Mouse (Mus musculus): Measurements from ENCODE around the gene Cd27.

Gene Cd27

GRCm38 (mm10) chr6:125244551-125244950, 7.7 kb upstream of the Cd27 start:
- no peak for DNase-seq

- no peak for DNase-seq
These were observed 4.8 kb upstream of the Cd27 start for GRCm38 (mm10) chr6:125241566-125241965.

- DNase-seq, result no peak
These were observed 3.8 kb upstream of the Cd27 start for GRCm38 (mm10) chr6:125240617-125241016.

GRCm38 (mm10) chr6:125239547-125239946, 2.7 kb upstream of the Cd27 start:
- DNase-seq, result no peak

- no peak for DNase-seq
These were observed 1.6 kb upstream of the Cd27 start for GRCm38 (mm10) chr6:125238396-125238795.

- DNase-seq, result no peak
These were observed 611 bp upstream of the Cd27 start for GRCm38 (mm10) chr6:125237421-125237820.

- DNase-seq, result no peak
These were observed 469 bp downstream of the Cd27 start for GRCm38 (mm10) chr6:125236341-125236740.

- DNase-seq, result no peak
These were observed 2.3 kb downstream of the Cd27 start for GRCm38 (mm10) chr6:125234520-125234828.

- no peak for DNase-seq
These were observed 2.8 kb downstream of the Cd27 start for GRCm38 (mm10) chr6:125233816-125234519.

GRCm38 (mm10) chr6:125232516-125232915, 4.3 kb downstream of the Cd27 start:
- no peak for DNase-seq

- peak in 1 of 2 experiments; percentile 26 for DNase-seq
These were observed 4.8 kb downstream of the Cd27 start for GRCm38 (mm10) chr6:125232045-125232437.

GRCm38 (mm10) chr6:125231117-125232044, 5.4 kb downstream of the Cd27 start, which contains the start of gene Tapbpl:
Gene Tapbpl (minus strand): TSS chr6:125231860.
- peak; percentile 68 to 76 for DNase-seq

- DNase-seq, result no peak
These were observed 6.2 kb downstream of the Cd27 start for GRCm38 (mm10) chr6:125230571-125230970.

GRCm38 (mm10) chr6:125225518-125226115, 11.2 kb downstream of the Cd27 start:
- DNase-seq, result peak in 1 of 2 experiments; percentile 31

- DNase-seq, result no peak
These were observed 14.2 kb downstream of the Cd27 start for GRCm38 (mm10) chr6:125222577-125222976.

GRCm38 (mm10) chr6:125222146-125222545, 14.7 kb downstream of the Cd27 start:
- peak in 1 of 2 experiments; percentile 32 for DNase-seq

- DNase-seq, result no peak
These were observed 15.6 kb downstream of the Cd27 start for GRCm38 (mm10) chr6:125221115-125221745.

- DNase-seq, result peak; percentile 63 to 72
These were observed 17.8 kb downstream of the Cd27 start for GRCm38 (mm10) chr6:125218963-125219362.

- DNase-seq, result no peak
These were observed 18.9 kb downstream of the Cd27 start for GRCm38 (mm10) chr6:125217899-125218298.

- DNase-seq, result no peak
These were observed 19.9 kb downstream of the Cd27 start for GRCm38 (mm10) chr6:125216898-125217297.

GRCm38 (mm10) chr6:125215148-125215954, 21.5 kb downstream of the Cd27 start, which contains the start of gene Vamp1:
Gene Vamp1 (plus strand): TSS chr6:125215551.
- peak; percentile 94 to 96 for DNase-seq

GRCm38 (mm10) chr6:125213715-125214114, 23.1 kb downstream of the Cd27 start:
- DNase-seq, result no peak
